Mouse (Mus musculus): ENCODE data around the gene Timm23.

DNA sequence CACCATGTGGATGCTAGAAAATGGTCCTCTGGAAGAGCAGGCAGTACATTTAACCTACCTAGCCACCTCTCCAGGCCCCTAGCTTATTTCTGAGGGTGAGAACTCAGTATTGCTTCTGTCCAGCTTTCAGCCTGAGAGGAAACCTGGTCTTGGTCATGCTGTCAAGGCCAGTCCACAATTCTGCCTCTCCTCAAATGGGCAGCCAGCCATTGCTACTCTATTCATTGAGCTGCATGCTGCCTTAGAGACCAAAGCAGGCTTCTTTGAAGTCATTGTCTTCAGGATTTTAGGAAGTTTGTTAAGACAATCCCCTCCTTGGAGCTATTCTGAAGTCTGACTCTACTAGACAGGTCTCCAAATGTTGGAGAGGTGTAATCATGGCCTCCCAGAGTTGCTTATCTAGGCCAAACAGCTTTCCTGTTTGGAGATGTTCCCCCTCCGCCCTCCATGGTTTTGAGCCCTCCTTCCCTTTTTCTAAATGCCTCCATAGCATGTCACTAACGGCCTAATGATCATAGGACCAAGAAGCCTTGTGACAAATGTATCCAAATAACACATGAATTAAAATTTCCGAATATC lies 33.0 kb downstream of the Timm23 start:
- TF ChIP-seq GATA1 (IDR thresholded peaks at IDR 0.05; ENCODE audit: low read length) (peak; percentile 98), TAL1 (IDR thresholded peaks at IDR 0.05; ENCODE audit: low read length) (peak; percentile 97)

Data from erythroblast, embryonic 14.5 days (primary cell).